Mouse (Mus musculus) neural tube, embryonic 12.5 days (tissue): ENCODE results near the gene Bpgm. TPM values are rescaled to one million over a fixed set of nuclear protein-coding genes. Genes with fewer than 3 reads are reported as not detected.

Experiments
- ATAC-seq: fragments of 200-750 bp; cut with Nextera tagmentation; 2 replicates; pipeline ENCODE4 v1.8.0; 2017; ENCODE audit warnings: low read depth, mild to moderate bottlenecking, moderate TSS enrichment, moderate library complexity; ENCODE audit not compliant: low FRiP score
- H3K27ac ChIP-seq: fragments of 300-500 bp; sonication (generic); 2 replicates; pipeline ENCODE4 v1.5.1; 2016
- H3K27me3 ChIP-seq: fragments of 300-500 bp; sonication (generic); replicated peaks from 2 replicates; pipeline ENCODE4 v1.6.1; 2016; ENCODE audit warnings: mild to moderate bottlenecking
- H3K36me3 ChIP-seq: fragments of 300-500 bp; sonication (generic); 2 replicates; pipeline ENCODE4 v1.6.1; 2016; ENCODE audit warnings: mild to moderate bottlenecking
- H3K4me1 ChIP-seq: fragments of 300-500 bp; sonication (generic); 2 replicates; pipeline ENCODE4 v1.6.1; 2016
- H3K4me2 ChIP-seq: fragments of 300-500 bp; sonication (generic); replicated peaks from 2 replicates; pipeline ENCODE4 v1.6.1; 2016; ENCODE audit warnings: mild to moderate bottlenecking
- H3K4me3 ChIP-seq: fragments of 300-500 bp; sonication (generic); 2 replicates; pipeline ENCODE4 v1.5.1; 2016
- H3K9ac ChIP-seq: fragments of 300-500 bp; sonication (generic); 2 replicates; pipeline ENCODE4 v1.6.1; 2016; ENCODE audit warnings: mild to moderate bottlenecking
- H3K9me3 ChIP-seq: fragments of 300-500 bp; sonication (generic); 2 replicates; pipeline ENCODE4 v1.6.1; 2016; ENCODE audit warnings: mild to moderate bottlenecking
- WGBS: fragments of 180-500 bp; shearing (Covaris S2); methylation state at CpG from one replicate; pipeline ENCODE4 v1.1.7; 2016; 5-methylcytosine and 5-hydroxymethylcytosine counted together
- polyA plus RNA-seq: library from polyadenylated mRNA; unstranded; fragments of >200 nt; fragmentation: Nextera tagmentation; extraction: Ambion mirVana; gene quantifications from 2 replicates; pipeline ENCODE4 v1.2.1, GENCODE M21; 2016

The Bpgm gene
- polyA plus RNA-seq, 1 experiment from 2014 or later, result 67.4 TPM

- 86% methylated on average over 1 of the region's 1 CpGs for WGBS
- Histone ChIP-seq H3K4me3 (no peak overlapping the region), H3K4me1 (peaks cover 15% of the 10 kb centered on the region), H3K36me3 (no peaks in the 10 kb centered on the region), H3K9ac (no peak overlapping the region), H3K4me2 (no peak overlapping the region), H3K9me3 (no peaks in the 10 kb centered on the region), H3K27ac (no peak overlapping the region), H3K27me3 (no peaks in the 10 kb centered on the region)
- ATAC-seq, result no peak
Observed at GRCm38 (mm10) chr6:34473346-34473745, 2.7 kb upstream of the Bpgm start.

- Histone ChIP-seq H3K4me1 (peaks cover 22% of the 10 kb centered on the region), H3K9me3 (no peaks in the 10 kb centered on the region), H3K4me2 (no peak overlapping the region), H3K4me3 (no peak overlapping the region), H3K27me3 (no peaks in the 10 kb centered on the region), H3K27ac (no peak overlapping the region), H3K9ac (no peak overlapping the region), H3K36me3 (no peaks in the 10 kb centered on the region)
- ATAC-seq, result no peak
- 58% methylated on average over 3 of the region's 3 CpGs for WGBS
Observed at GRCm38 (mm10) chr6:34474031-34474430, 2.0 kb upstream of the Bpgm start.

- H3K9ac ChIP-seq, result no peak overlapping the region; the same call in 1 of the 2 replicates
- no peak overlapping the region for H3K27ac ChIP-seq
- H3K4me1 ChIP-seq, result peaks cover 25% of the 10 kb centered on the region
- H3K4me2 ChIP-seq, result peak overlapping the region; percentile 53
- peak overlapping the region; percentile 64 for H3K4me3 ChIP-seq
- no peaks in the 10 kb centered on the region for H3K36me3 ChIP-seq
- WGBS, result 28% methylated on average over 6 of the region's 6 CpGs
- no peak for ATAC-seq
- H3K27me3 ChIP-seq, result no peaks in the 10 kb centered on the region
- no peaks in the 10 kb centered on the region for H3K9me3 ChIP-seq
Observed at GRCm38 (mm10) chr6:34475391-34475790, 616 bp upstream of the Bpgm start.

GRCm38 (mm10) chr6:34478036-34478435, 2.0 kb downstream of the Bpgm start:
- H3K4me1 ChIP-seq, result peaks cover 29% of the 10 kb centered on the region
- no peaks in the 10 kb centered on the region for H3K9me3 ChIP-seq
- H3K9ac ChIP-seq, result no peak overlapping the region
- H3K4me3 ChIP-seq, result no peak overlapping the region
- no peak overlapping the region for H3K27ac ChIP-seq
- no peaks in the 10 kb centered on the region for H3K27me3 ChIP-seq
- no peaks in the 10 kb centered on the region for H3K36me3 ChIP-seq
- peak overlapping the region; percentile 31 for H3K4me2 ChIP-seq
- WGBS, result 87% methylated on average over 7 of the region's 7 CpGs
- ATAC-seq, result no peak

- Histone ChIP-seq H3K4me3 (no peak overlapping the region), H3K4me1 (peaks cover 29% of the 10 kb centered on the region), H3K9ac (0 out of 2 replicates have a peak overlapping the region, but pooled peaks have one; percentile 13), H3K27me3 (no peaks in the 10 kb centered on the region), H3K9me3 (no peaks in the 10 kb centered on the region), H3K27ac (no peak overlapping the region), H3K36me3 (no peaks in the 10 kb centered on the region), H3K4me2 (peak overlapping the region; percentile 31)
- 12% methylated on average over 6 of the region's 6 CpGs for WGBS
- ATAC-seq, result no peak
Observed at GRCm38 (mm10) chr6:34478677-34479360, 2.8 kb downstream of the Bpgm start.

- Histone ChIP-seq H3K9me3 (no peaks in the 10 kb centered on the region), H3K4me3 (no peak overlapping the region), H3K27ac (no peak overlapping the region), H3K4me2 (peak overlapping the region; percentile 31), H3K36me3 (no peaks in the 10 kb centered on the region), H3K27me3 (no peaks in the 10 kb centered on the region), H3K4me1 (peaks cover 29% of the 10 kb centered on the region), H3K9ac (no peak overlapping the region)
- 29% methylated on average over 8 of the region's 8 CpGs for WGBS
- no peak for ATAC-seq
Observed at GRCm38 (mm10) chr6:34479531-34479930, 3.5 kb downstream of the Bpgm start.

- H3K36me3 ChIP-seq, result no peaks in the 10 kb centered on the region
- H3K4me2 ChIP-seq, result no peak overlapping the region
- no peak for ATAC-seq
- 40% methylated on average over 4 of the region's 4 CpGs for WGBS
- H3K27ac ChIP-seq, result no peak overlapping the region
- no peak overlapping the region for H3K9ac ChIP-seq
- no peaks in the 10 kb centered on the region for H3K27me3 ChIP-seq
- peaks cover 29% of the 10 kb centered on the region for H3K4me1 ChIP-seq
- H3K4me3 ChIP-seq, result no peak overlapping the region
- no peaks in the 10 kb centered on the region for H3K9me3 ChIP-seq
Observed at GRCm38 (mm10) chr6:34480749-34481148, 4.7 kb downstream of the Bpgm start.

- Histone ChIP-seq H3K4me1 (peaks cover 29% of the 10 kb centered on the region), H3K27ac (no peak overlapping the region), H3K27me3 (no peaks in the 10 kb centered on the region), H3K36me3 (no peaks in the 10 kb centered on the region), H3K9ac (no peak overlapping the region), H3K4me3 (no peak overlapping the region), H3K9me3 (no peaks in the 10 kb centered on the region), H3K4me2 (no peak overlapping the region)
- no peak for ATAC-seq
- 75% methylated on average over 6 of the region's 6 CpGs for whole genome bisulfite sequencing
Observed at GRCm38 (mm10) chr6:34481349-34481748, 5.3 kb downstream of the Bpgm start.

- Histone ChIP-seq H3K4me2 (no peak overlapping the region), H3K27me3 (no peaks in the 10 kb centered on the region), H3K4me3 (no peak overlapping the region), H3K27ac (no peak overlapping the region), H3K36me3 (peaks cover 7% of the 10 kb centered on the region), H3K9me3 (no peaks in the 10 kb centered on the region), H3K9ac (no peak overlapping the region), H3K4me1 (peaks cover 18% of the 10 kb centered on the region)
- 87% methylated on average over 4 of the region's 4 CpGs for WGBS
- no peak for ATAC-seq
Observed at GRCm38 (mm10) chr6:34482842-34483241, 6.8 kb downstream of the Bpgm start.

- Histone ChIP-seq H3K36me3 (peaks cover 8% of the 10 kb centered on the region), H3K4me3 (no peak overlapping the region), H3K9ac (no peak overlapping the region), H3K4me1 (peaks cover 13% of the 10 kb centered on the region), H3K4me2 (no peak overlapping the region), H3K27ac (no peak overlapping the region), H3K9me3 (no peaks in the 10 kb centered on the region), H3K27me3 (no peaks in the 10 kb centered on the region)
- 89% methylated on average over 5 of the region's 5 CpGs for WGBS
- no peak for ATAC-seq
Observed at GRCm38 (mm10) chr6:34483390-34483789, 7.4 kb downstream of the Bpgm start.

- Histone ChIP-seq H3K4me2 (no peak overlapping the region), H3K27me3 (no peaks in the 10 kb centered on the region), H3K9ac (no peak overlapping the region), H3K36me3 (peaks cover 11% of the 10 kb centered on the region), H3K27ac (no peak overlapping the region), H3K9me3 (no peaks in the 10 kb centered on the region), H3K4me1 (peaks cover 9% of the 10 kb centered on the region), H3K4me3 (no peak overlapping the region)
- 98% methylated on average over 7 of the region's 7 CpGs for WGBS
- no peak for ATAC-seq
Observed at GRCm38 (mm10) chr6:34483811-34484210, 7.8 kb downstream of the Bpgm start.

- 86% methylated on average over 14 of the region's 14 CpGs for WGBS
- H3K36me3 ChIP-seq, result peaks cover 11% of the 10 kb centered on the region
- no peak overlapping the region for H3K9ac ChIP-seq
- no peaks in the 10 kb centered on the region for H3K27me3 ChIP-seq
- no peak for ATAC-seq
- H3K4me2 ChIP-seq, result no peak overlapping the region
- H3K4me1 ChIP-seq, result no peaks in the 10 kb centered on the region
- H3K27ac ChIP-seq, result no peak overlapping the region
- H3K9me3 ChIP-seq, result no peaks in the 10 kb centered on the region
- H3K4me3 ChIP-seq, result no peak overlapping the region
Observed at GRCm38 (mm10) chr6:34486071-34486626, 10.1 kb downstream of the Bpgm start.
